Mouse (Mus musculus) kidney, embryonic 14.5 days (tissue): ENCODE measurements at regions not wholly inside any gene's neighbourhood (a gene's known extent, or its start where the extent isn't known, plus 50 kb on each side); places are given as distances from the start of the nearest gene placed in this dataset.

Source experiments
- ATAC-seq: fragments of 200-750 bp; cut with Nextera tagmentation; 2 replicates; pipeline ENCODE4 v1.8.0; 2017; ENCODE audit warnings: moderate number of reproducible peaks, mild to moderate bottlenecking, moderate TSS enrichment, moderate library complexity; ENCODE audit not compliant: low FRiP score, low TSS enrichment
- H3K27ac ChIP-seq: fragments of 300-500 bp; sonication (generic); 2 replicates; pipeline ENCODE4 v1.5.1; 2014; ENCODE audit warnings: low read depth, mild to moderate bottlenecking, low read length, moderate library complexity, mixed read lengths
- H3K27me3 ChIP-seq: fragments of 300-500 bp; sonication (generic); 2 replicates; pipeline ENCODE4 v1.6.1; 2014; ENCODE audit warnings: mild to moderate bottlenecking, low read length; ENCODE audit not compliant: control insufficient read depth, insufficient read depth
- H3K36me3 ChIP-seq: fragments of 300-500 bp; sonication (generic); 2 replicates; pipeline ENCODE4 v1.6.1; 2014; ENCODE audit warnings: low read length, mixed read lengths; ENCODE audit not compliant: control insufficient read depth, insufficient read depth
- H3K4me1 ChIP-seq: fragments of 300-500 bp; sonication (generic); 2 replicates; pipeline ENCODE4 v1.6.1; 2014; ENCODE audit warnings: low read length, mixed read lengths; ENCODE audit not compliant: control insufficient read depth, insufficient read depth
- H3K4me2 ChIP-seq: fragments of 300-500 bp; sonication (generic); replicated peaks from 2 replicates; pipeline ENCODE4 v1.6.1; 2014; ENCODE audit warnings: low read depth, mild to moderate bottlenecking, low read length
- H3K4me3 ChIP-seq: fragments of 300-500 bp; sonication (generic); 2 replicates; pipeline ENCODE4 v1.5.1; 2014; ENCODE audit warnings: mild to moderate bottlenecking, low read length
- H3K9ac ChIP-seq: fragments of 300-500 bp; sonication (generic); 2 replicates; pipeline ENCODE4 v1.6.1; 2014; ENCODE audit warnings: low read depth, mild to moderate bottlenecking, low read length, moderate library complexity
- H3K9me3 ChIP-seq: fragments of 300-500 bp; sonication (generic); 2 replicates; pipeline ENCODE4 v1.6.1; 2016; ENCODE audit warnings: low read length; ENCODE audit not compliant: control insufficient read depth
- WGBS: fragments of 180-500 bp; shearing (Covaris S2); extraction: QIAGEN DNeasy Blood & Tissue Kit; methylation state at CpG from one replicate; pipeline ENCODE4 v1.1.7; 2014; 5-methylcytosine and 5-hydroxymethylcytosine counted together

- WGBS, result 53% methylated on average over 1 of the region's 1 CpGs
- H3K36me3 ChIP-seq, result no peaks in the 10 kb centered on the region
- no peak for ATAC-seq
- no peak overlapping the region for H3K27ac ChIP-seq
- H3K27me3 ChIP-seq, result no peaks in the 10 kb centered on the region
- H3K9ac ChIP-seq, result no peak overlapping the region
- H3K4me2 ChIP-seq, result no peak overlapping the region
- H3K9me3 ChIP-seq, result no peaks in the 10 kb centered on the region
- no peaks in the 10 kb centered on the region for H3K4me1 ChIP-seq
- H3K4me3 ChIP-seq, result no peak overlapping the region
Observed at GRCm38 (mm10) chr5:62113664-62114063, 305.0 kb downstream of the G6pd2 start.

- ATAC-seq, result no peak
- H3K4me1 ChIP-seq, result no peaks in the 10 kb centered on the region
- no peaks in the 10 kb centered on the region for H3K9me3 ChIP-seq
- no peaks in the 10 kb centered on the region for H3K27me3 ChIP-seq
- H3K9ac ChIP-seq, result no peak overlapping the region
- H3K4me2 ChIP-seq, result no peak overlapping the region
- H3K27ac ChIP-seq, result no peak overlapping the region
- no peak overlapping the region for H3K4me3 ChIP-seq
- no peaks in the 10 kb centered on the region for H3K36me3 ChIP-seq
Observed at GRCm38 (mm10) chr5:62145178-62145577, 336.6 kb downstream of the G6pd2 start.

DNA sequence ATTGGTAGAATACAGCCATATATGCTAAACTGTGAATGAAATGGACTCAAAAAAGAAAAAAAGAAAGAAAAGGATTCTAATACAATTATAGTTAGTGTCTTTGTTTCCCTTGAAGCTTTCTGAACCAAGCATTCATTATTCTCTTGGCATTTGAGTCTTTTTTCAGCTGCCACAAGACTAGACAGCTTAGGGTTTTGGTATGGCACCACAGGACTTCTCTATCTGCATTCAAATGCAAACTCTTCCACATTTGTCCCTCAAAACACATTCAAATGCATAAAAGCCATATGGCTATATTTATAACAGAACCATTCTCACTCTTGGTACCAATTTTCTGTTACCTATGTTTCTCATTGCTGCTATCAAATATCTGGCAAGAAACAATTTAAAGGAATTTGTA lies 338.8 kb downstream of the G6pd2 start:
- Histone ChIP-seq H3K4me3 (no peak overlapping the region), H3K9ac (no peak overlapping the region), H3K9me3 (no peaks in the 10 kb centered on the region), H3K36me3 (no peaks in the 10 kb centered on the region), H3K4me1 (no peaks in the 10 kb centered on the region), H3K4me2 (no peak overlapping the region), H3K27ac (no peak overlapping the region), H3K27me3 (no peaks in the 10 kb centered on the region)
- no peak for ATAC-seq

DNA sequence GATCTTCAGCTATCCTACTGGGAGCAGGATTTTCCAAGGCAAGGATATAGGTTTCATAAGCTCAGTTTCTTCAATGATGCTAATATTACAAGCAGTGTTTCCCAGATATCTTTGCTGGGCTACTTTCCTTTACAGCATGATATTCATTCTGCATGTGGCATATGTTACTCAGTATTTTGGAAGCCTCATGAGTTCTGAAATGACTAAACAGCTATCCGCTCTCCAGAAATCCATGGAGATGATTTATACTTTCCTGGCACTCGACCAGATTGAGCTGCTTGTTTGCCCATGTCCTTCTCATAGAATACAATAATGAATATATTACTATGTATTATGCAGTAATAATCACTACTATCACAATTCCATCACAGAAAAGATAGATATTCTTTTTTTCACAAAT lies 351.9 kb downstream of the G6pd2 start:
- no peak overlapping the region for H3K4me2 ChIP-seq
- no peak overlapping the region for H3K27ac ChIP-seq
- no peaks in the 10 kb centered on the region for H3K9me3 ChIP-seq
- no peaks in the 10 kb centered on the region for H3K36me3 ChIP-seq
- no peaks in the 10 kb centered on the region for H3K27me3 ChIP-seq
- no peak for ATAC-seq
- WGBS, result 66% methylated on average over 2 of the region's 2 CpGs
- H3K4me3 ChIP-seq, result no peak overlapping the region
- no peaks in the 10 kb centered on the region for H3K4me1 ChIP-seq
- no peak overlapping the region for H3K9ac ChIP-seq

DNA sequence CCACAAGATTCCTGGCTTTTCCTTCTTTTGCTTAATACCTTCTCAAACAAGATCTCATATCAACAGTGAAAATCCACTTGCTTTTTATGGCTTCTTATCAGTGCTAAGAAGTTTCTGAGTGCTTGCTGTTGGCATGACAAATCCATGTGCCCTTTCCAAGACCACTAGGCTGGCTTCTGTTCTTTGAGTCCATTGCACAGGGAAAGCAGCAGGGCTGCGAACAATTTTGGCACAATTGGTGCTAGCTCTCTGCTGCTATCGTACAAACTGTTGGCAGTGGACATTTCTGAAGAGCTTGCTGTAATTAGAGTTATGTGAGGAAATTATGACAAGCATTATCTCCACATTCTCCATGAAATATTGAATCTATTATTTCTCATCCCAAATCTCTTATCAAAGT lies 383.5 kb downstream of the G6pd2 start:
- Histone ChIP-seq H3K36me3 (no peaks in the 10 kb centered on the region), H3K4me2 (no peak overlapping the region), H3K27me3 (no peaks in the 10 kb centered on the region), H3K27ac (no peak overlapping the region), H3K9me3 (no peaks in the 10 kb centered on the region), H3K4me1 (no peaks in the 10 kb centered on the region), H3K4me3 (no peak overlapping the region), H3K9ac (no peak overlapping the region)
- WGBS, result 84% methylated on average over 2 of the region's 2 CpGs
- no peak for ATAC-seq

DNA sequence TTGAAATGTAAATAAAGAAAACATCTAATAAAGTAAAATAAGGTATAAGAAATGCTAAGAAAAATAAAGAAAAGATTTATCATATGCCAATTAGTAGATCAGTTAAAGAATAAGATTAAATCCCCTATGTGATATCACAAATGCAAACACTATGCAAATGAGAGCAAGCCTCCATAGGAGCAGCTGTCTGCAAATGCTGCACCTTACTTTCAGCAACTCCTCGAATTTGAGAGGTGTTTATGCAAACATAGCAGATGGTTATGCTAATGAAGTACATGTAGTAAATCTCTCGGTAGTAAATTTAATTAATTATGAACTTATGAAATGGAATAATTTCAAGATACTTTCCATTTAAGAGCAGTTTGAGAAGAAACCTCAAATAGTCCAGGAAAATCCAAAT lies 396.8 kb downstream of the G6pd2 start:
- Histone ChIP-seq H3K4me1 (no peaks in the 10 kb centered on the region), H3K9me3 (no peaks in the 10 kb centered on the region), H3K27me3 (no peaks in the 10 kb centered on the region), H3K4me2 (no peak overlapping the region), H3K36me3 (no peaks in the 10 kb centered on the region), H3K9ac (no peak overlapping the region), H3K4me3 (no peak overlapping the region), H3K27ac (no peak overlapping the region)
- WGBS, result 76% methylated on average over 2 of the region's 2 CpGs
- no peak for ATAC-seq
